Mouse (Mus musculus): Measurements from ENCODE around the gene Cytl1.

GRCm38 (mm10) chr5:37762046-37762445, 26.7 kb downstream of the Cytl1 start:
- TF ChIP-seq CTCF (conservative IDR thresholded peaks at IDR 0.05; ENCODE audit: low read length) (no peak), POU5F1 (IDR thresholded peaks at IDR 0.05; ENCODE audit: borderline replicate concordance, low read length) (no peak)

All from E14TG2a.4 (cell line).